Mouse (Mus musculus): Measurements from ENCODE around the gene Pls1.

The Pls1 gene

GRCm38 (mm10) chr9:95705371-95705770, 139.7 kb downstream of the Pls1 start:
- no peak for DNase-seq (ENCODE audit: low spot score in 2 of 2)

DNA sequence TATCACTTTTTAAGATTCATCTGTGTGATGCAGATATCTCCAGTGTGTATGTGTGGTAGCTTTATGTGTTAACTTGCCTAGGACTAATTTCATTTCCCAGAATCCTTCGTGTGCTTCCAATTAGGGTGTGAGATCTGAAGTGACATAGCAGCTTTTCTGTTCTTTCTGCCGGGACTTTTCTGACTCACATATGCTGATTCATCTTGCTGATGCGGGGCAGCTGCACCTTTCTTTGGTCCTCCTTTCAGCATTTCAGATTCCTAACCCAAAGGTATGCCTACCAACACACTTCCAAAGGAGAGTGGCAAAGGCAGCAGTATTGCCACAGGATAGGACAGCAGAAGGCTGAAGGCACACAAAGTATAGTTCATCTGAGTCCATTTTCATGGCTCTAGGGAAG, 141.0 kb downstream of the Pls1 start:
- DNase-seq (ENCODE audit: low spot score in 2 of 2) = peak; percentile 26 to 28
